Mouse (Mus musculus) forebrain, postnatal 0 days (tissue): ENCODE measurements around the gene Fbxl19. TPM values are rescaled to one million over a fixed set of nuclear protein-coding genes. Genes with fewer than 3 reads are reported as not detected.
"Not testable (repeated sequence)": the region's sequence is repeated elsewhere in the genome, so short reads cannot be mapped to it uniquely, and the experiment has no call there.

Experiments
- ATAC-seq: fragments of 200-750 bp; cut with Nextera tagmentation; 2 replicates; pipeline ENCODE4 v1.8.0; 2017; ENCODE audit warnings: mild to moderate bottlenecking, moderate library complexity
- DNase-seq: peaks from one replicate; pipeline ENCODE4 v3.0.0-alpha.2; 2015
- H3K27ac ChIP-seq: fragments of 300-500 bp; sonication (generic); 2 replicates; pipeline ENCODE4 v1.5.1; 2014; ENCODE audit warnings: low read depth, mild to moderate bottlenecking, antibody characterized with exemption, low read length, moderate library complexity, mixed read lengths
- H3K27me3 ChIP-seq: fragments of 300-500 bp; sonication (generic); 2 replicates; pipeline ENCODE4 v1.6.1; 2014; ENCODE audit warnings: mild to moderate bottlenecking, low read length, mixed read lengths; ENCODE audit not compliant: insufficient read depth
- H3K36me3 ChIP-seq: fragments of 300-500 bp; sonication (generic); 2 replicates; pipeline ENCODE4 v1.6.1; 2014; ENCODE audit warnings: mild to moderate bottlenecking, moderate library complexity; ENCODE audit not compliant: insufficient read depth
- H3K4me1 ChIP-seq: fragments of 300-500 bp; sonication (generic); 2 replicates; pipeline ENCODE4 v1.6.1; 2014; ENCODE audit warnings: antibody characterized with exemption; ENCODE audit not compliant: insufficient read depth
- H3K4me2 ChIP-seq: fragments of 300-500 bp; sonication (generic); 2 replicates; pipeline ENCODE4 v1.6.1; 2014; ENCODE audit warnings: low read depth, mild to moderate bottlenecking, moderate library complexity
- H3K4me3 ChIP-seq: fragments of 300-500 bp; sonication (generic); 2 replicates; pipeline ENCODE4 v1.5.1; 2014; ENCODE audit warnings: low read depth, low read length, mixed read lengths
- H3K9ac ChIP-seq: fragments of 300-500 bp; sonication (generic); 2 replicates; pipeline ENCODE4 v1.6.1; 2014; ENCODE audit warnings: mild to moderate bottlenecking
- H3K9me3 ChIP-seq: fragments of 300-500 bp; sonication (generic); 2 replicates; pipeline ENCODE4 v1.6.1; 2016; ENCODE audit warnings: low read length
- CTCF ChIP-seq: sonication (generic); IDR thresholded peaks from 2 replicates; pipeline ENCODE4 v1.5.1; 2016; ENCODE audit warnings: antibody characterized with exemption, control low read depth, low read depth
- WGBS: fragments of 180-500 bp; shearing (Covaris S2); extraction: QIAGEN DNeasy Blood & Tissue Kit; methylation state at CpG from one replicate; pipeline ENCODE4 v1.1.7; 2014; 5-methylcytosine and 5-hydroxymethylcytosine counted together
- polyA plus RNA-seq: library from polyadenylated mRNA; unstranded; fragments of >200 nt; fragmentation: Nextera tagmentation; extraction: Ambion mirVana; gene quantifications from 2 replicates; pipeline ENCODE4 v1.2.1, GENCODE M21; 2015
- total RNA-seq: library from RNA; depleted of rRNA; stranded (reverse); fragments of >200 nt; gene quantifications from 2 replicates; pipeline ENCODE4 v1.2.3, GENCODE M21; 2014

Fbxl19 gene
- total and polyA plus RNA-seq, 2 experiments from 2014 or later, result 6.9 to 178 TPM

DNA sequence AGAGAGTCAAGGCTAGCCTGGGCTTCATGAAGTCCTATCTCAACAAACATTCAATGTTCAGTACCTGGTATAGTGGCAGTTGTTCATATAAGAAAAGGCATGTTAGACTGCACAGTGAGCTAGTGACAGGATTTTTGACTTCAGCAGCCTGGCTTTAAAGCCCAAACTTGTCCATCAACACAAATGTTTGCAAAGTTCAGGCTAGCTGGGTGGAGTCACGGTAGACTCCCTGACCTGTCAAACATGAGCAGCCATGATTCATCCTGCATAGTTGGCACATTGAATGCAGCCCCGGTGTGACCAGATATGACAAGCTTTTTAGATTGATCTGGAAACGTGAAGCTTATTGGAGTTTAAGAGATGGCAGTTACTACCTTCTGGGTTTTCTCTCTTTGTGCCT lies 27.7 kb downstream of the Fbxl19 start:
- H3K4me2 ChIP-seq, result no peak overlapping the region
- no peaks in the 10 kb centered on the region for H3K9me3 ChIP-seq
- peaks cover 7% of the 10 kb centered on the region for H3K4me1 ChIP-seq
- ATAC-seq (no peak), DNase-seq (no peak)
- no peak overlapping the region for H3K9ac ChIP-seq
- WGBS, result 87% methylated on average over 3 of the region's 3 CpGs
- TF ChIP-seq CTCF, result no peak
- no peak overlapping the region for H3K4me3 ChIP-seq
- H3K36me3 ChIP-seq, result peaks cover 13% of the 10 kb centered on the region
- H3K27ac ChIP-seq, result no peak overlapping the region
- H3K27me3 ChIP-seq, result no peaks in the 10 kb centered on the region

- peaks cover 8% of the 10 kb centered on the region for H3K36me3 ChIP-seq
- no peak overlapping the region for H3K9ac ChIP-seq
- H3K4me1 ChIP-seq, result peaks cover 7% of the 10 kb centered on the region
- no peaks in the 10 kb centered on the region for H3K27me3 ChIP-seq
- no peak for TF ChIP-seq CTCF
- no peak overlapping the region for H3K4me3 ChIP-seq
- no peak overlapping the region for H3K4me2 ChIP-seq
- DNase-seq (no peak), ATAC-seq (no peak)
- H3K9me3 ChIP-seq, result no peaks in the 10 kb centered on the region
- H3K27ac ChIP-seq, result no peak overlapping the region
- WGBS, result 87% methylated on average over 1 of the region's 1 CpGs
Observed at GRCm38 (mm10) chr7:127772557-127772956, 28.2 kb downstream of the Fbxl19 start.

DNA sequence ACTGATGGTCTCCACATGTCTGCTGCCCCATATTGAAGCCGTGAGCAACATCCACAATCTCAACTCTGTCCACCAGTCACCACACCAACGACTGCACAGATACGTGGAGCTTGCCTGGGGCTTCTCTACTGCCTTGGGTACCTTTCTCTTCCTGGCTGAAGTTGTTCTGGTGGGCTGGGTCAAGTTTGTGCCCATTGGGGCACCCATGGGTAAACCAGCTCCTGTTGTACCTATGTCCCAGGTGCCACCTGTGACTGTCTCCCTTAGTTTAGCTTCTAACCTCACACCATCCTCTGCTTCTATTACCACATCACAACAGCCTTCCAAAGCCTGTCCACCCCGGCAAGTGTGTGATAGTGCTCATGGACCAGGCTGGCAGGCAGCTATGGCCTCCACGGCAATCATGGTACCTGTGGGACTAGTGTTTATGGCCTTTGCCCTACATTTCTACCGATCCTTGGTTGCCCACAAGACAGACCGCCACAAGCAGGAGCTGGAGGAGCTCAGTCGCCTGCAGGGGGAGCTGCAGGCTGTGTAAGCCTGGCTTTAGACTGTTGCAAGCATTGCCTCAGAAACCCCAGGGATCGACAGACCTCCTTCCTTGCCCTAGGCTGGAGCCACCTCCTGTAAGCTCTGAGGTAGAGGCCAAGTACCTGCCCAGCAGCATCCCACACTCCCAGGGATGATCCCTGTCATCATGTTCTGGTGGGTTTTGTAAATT lies 29.5 kb downstream of the Fbxl19 start:
- H3K9me3 ChIP-seq, result no peaks in the 10 kb centered on the region
- no peaks in the 10 kb centered on the region for H3K27me3 ChIP-seq
- no peak overlapping the region for H3K4me2 ChIP-seq
- H3K4me1 ChIP-seq, result peaks cover 6% of the 10 kb centered on the region; the same call in 1 of the 2 replicates
- H3K4me3 ChIP-seq, result no peak overlapping the region
- peak; percentile 76 for TF ChIP-seq CTCF
- no peak overlapping the region for H3K27ac ChIP-seq
- H3K36me3 ChIP-seq, result no peaks in the 10 kb centered on the region
- no peak overlapping the region for H3K9ac ChIP-seq
- ATAC-seq, result no peak
- peak; percentile 65 for DNase-seq
- WGBS, result 41% methylated on average over 9 of the region's 9 CpGs

- Histone ChIP-seq H3K27ac (peak overlapping the region; percentile 97), H3K4me3 (peak overlapping the region; percentile 80), H3K9ac (peak overlapping the region; percentile 79; the same call in 1 of the 2 replicates), H3K4me2 (peak overlapping the region; percentile 72)
- H3K9me3 ChIP-seq, ATAC-seq, DNase-seq, H3K4me1 ChIP-seq, H3K27me3 ChIP-seq, H3K36me3 ChIP-seq: not testable (repeated sequence)
- 76% methylated on average over 7 of the region's 7 CpGs for WGBS
Observed at GRCm38 (mm10) chr7:127775837-127776236, 31.5 kb downstream of the Fbxl19 start.

- TF ChIP-seq CTCF, result no peak
- peak; percentile 94 for DNase-seq
- Histone ChIP-seq H3K9ac (peak within 1 kb of the TSS; percentile 79), H3K4me1 (peaks cover 6% of the 10 kb centered on the region; the same call in 1 of the 2 replicates), H3K4me3 (peak within 1 kb of the TSS; percentile 80), H3K4me2 (peak within 1 kb of the TSS; percentile 72), H3K27ac (peak within 1 kb of the TSS; percentile 97), H3K9me3 (no peaks in the 10 kb centered on the region), H3K27me3 (no peaks in the 10 kb centered on the region), H3K36me3 (peaks cover 14% of the 10 kb centered on the region)
- WGBS, result under 1% methylated on average over 23 of the region's 23 CpGs
- ATAC-seq, result peak; percentile 81
Observed at GRCm38 (mm10) chr7:127776426-127776825, 32.1 kb downstream of the Fbxl19 start, which contains the start of gene Setd1a. Gene Setd1a, plus strand, starts transcription at chr7:127776670.

DNA sequence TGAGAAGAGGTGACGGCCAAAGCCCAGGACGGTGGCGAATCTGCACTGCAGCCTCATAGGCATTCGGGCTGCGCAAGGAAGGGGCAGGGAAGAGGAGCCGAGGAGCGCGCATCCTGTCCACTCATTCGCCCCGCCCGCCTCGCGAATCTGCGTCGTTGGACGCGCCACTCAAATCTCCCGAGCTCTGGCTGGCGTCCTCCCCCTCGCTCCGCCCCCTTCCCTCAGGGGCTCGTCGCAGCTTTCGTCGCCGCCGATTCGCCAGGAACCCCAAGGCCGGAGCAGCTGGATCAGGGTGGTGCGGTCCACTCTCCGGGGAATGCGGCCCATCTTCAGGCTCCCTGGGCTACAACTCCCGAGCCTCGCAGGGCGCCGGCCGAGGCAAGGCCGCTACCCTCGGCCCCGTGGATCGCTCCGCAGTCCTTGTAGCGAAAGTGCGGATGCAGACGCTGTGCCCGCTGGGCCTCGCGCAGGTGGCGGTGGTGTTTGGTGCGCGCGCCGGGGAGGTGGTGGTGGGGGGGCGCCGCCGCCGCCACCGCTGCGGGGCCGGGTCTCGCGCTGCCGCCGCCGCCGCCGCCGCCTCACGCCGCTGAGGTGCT lies 32.6 kb downstream of the Fbxl19 start:
- H3K36me3 ChIP-seq, result peaks cover 18% of the 10 kb centered on the region
- DNase-seq (peak; percentile 99), ATAC-seq (peak; percentile 96)
- H3K4me3 ChIP-seq, result peak overlapping the region; percentile 80
- peak overlapping the region; percentile 79 for H3K9ac ChIP-seq
- TF ChIP-seq CTCF, result no peak
- H3K27ac ChIP-seq, result peak overlapping the region; percentile 97
- H3K9me3 ChIP-seq, result no peaks in the 10 kb centered on the region
- peak overlapping the region; percentile 72 for H3K4me2 ChIP-seq
- peaks cover 6% of the 10 kb centered on the region; the same call in 1 of the 2 replicates for H3K4me1 ChIP-seq
- H3K27me3 ChIP-seq, result no peaks in the 10 kb centered on the region
- 1% methylated on average over 60 of the region's 70 CpGs for WGBS
